Mouse (Mus musculus) embryonic facial prominence, embryonic 11.5 days (tissue): ENCODE data around the gene Atxn2. TPM values are rescaled to one million over a fixed set of nuclear protein-coding genes. Genes with fewer than 3 reads are reported as not detected.
"Not testable (repeated sequence)": the region's sequence is repeated elsewhere in the genome, so short reads cannot be mapped to it uniquely, and the experiment has no call there.

ENCODE experiments used
- ATAC-seq: fragments of 200-750 bp; cut with Nextera tagmentation; replicated peaks from 2 replicates; pipeline ENCODE4 v1.8.0; 2017; ENCODE audit warnings: low read depth; ENCODE audit not compliant: insufficient number of reproducible peaks, low FRiP score, low TSS enrichment
- DNase-seq: peaks from one replicate; pipeline ENCODE4 v3.0.0-alpha.2; 2015; ENCODE audit warnings: low spot score
- H3K27ac ChIP-seq: fragments of 300-500 bp; sonication (generic); replicated peaks from 2 replicates; pipeline ENCODE4 v1.5.1; 2014; ENCODE audit warnings: mild to moderate bottlenecking, low read depth, low read length, control low read depth
- H3K27me3 ChIP-seq: fragments of 300-500 bp; sonication (generic); 2 replicates; pipeline ENCODE4 v1.6.1; 2014; ENCODE audit warnings: mild to moderate bottlenecking, low read length, moderate library complexity, mixed read lengths; ENCODE audit not compliant: control insufficient read depth, insufficient read depth
- H3K36me3 ChIP-seq: fragments of 300-500 bp; sonication (generic); replicated peaks from 2 replicates; pipeline ENCODE4 v1.6.1; 2014; ENCODE audit warnings: low read depth, mild to moderate bottlenecking, low read length, moderate library complexity, mixed read lengths; ENCODE audit not compliant: control insufficient read depth, insufficient read depth
- H3K4me1 ChIP-seq: fragments of 300-500 bp; sonication (generic); 2 replicates; pipeline ENCODE4 v1.6.1; 2014; ENCODE audit warnings: low read length, mixed read lengths; ENCODE audit not compliant: control insufficient read depth, insufficient read depth
- H3K4me2 ChIP-seq: fragments of 300-500 bp; sonication (generic); 2 replicates; pipeline ENCODE4 v1.6.1; 2014; ENCODE audit warnings: low read depth, mild to moderate bottlenecking, control low read depth, low read length, moderate library complexity
- H3K4me3 ChIP-seq: fragments of 300-500 bp; sonication (generic); 2 replicates; pipeline ENCODE4 v1.5.1; 2014; ENCODE audit warnings: low read depth, low read length, control low read depth
- H3K9ac ChIP-seq: fragments of 300-500 bp; sonication (generic); replicated peaks from 2 replicates; pipeline ENCODE4 v1.6.1; 2014; ENCODE audit warnings: mild to moderate bottlenecking, control low read depth, low read length
- H3K9me3 ChIP-seq: fragments of 300-500 bp; sonication (generic); replicated peaks from 2 replicates; pipeline ENCODE4 v1.6.1; 2016; ENCODE audit warnings: mild to moderate bottlenecking, low read length, inconsistent platforms, mixed read lengths; ENCODE audit not compliant: control insufficient read depth
- WGBS: fragments of 180-500 bp; shearing (Covaris S2); extraction: QIAGEN DNeasy Blood & Tissue Kit; methylation state at CpG from one replicate; pipeline ENCODE4 v1.1.7; 2014; 5-methylcytosine and 5-hydroxymethylcytosine counted together
- polyA plus RNA-seq: library from polyadenylated mRNA; unstranded; fragments of >200 nt; fragmentation: Nextera tagmentation; extraction: Ambion mirVana; gene quantifications from 2 replicates; pipeline ENCODE4 v1.2.1, GENCODE M21; 2014

Gene Atxn2
- polyA plus RNA-seq, 1 experiment from 2014 or later = 61.5 TPM

- Histone ChIP-seq H3K4me2 (peak overlapping the region; percentile 83), H3K27me3 (peaks cover 32% of the 10 kb centered on the region), H3K4me3 (peak overlapping the region; percentile 44), H3K4me1 (peaks cover 3% of the 10 kb centered on the region; the same call in 1 of the 2 replicates), H3K36me3 (no peaks in the 10 kb centered on the region), H3K27ac (no peak overlapping the region), H3K9me3 (no peaks in the 10 kb centered on the region), H3K9ac (peak overlapping the region; percentile 63)
- WGBS = under 1% methylated on average over 33 of the region's 33 CpGs
- DNase-seq (peak; percentile 82), ATAC-seq (no peak; the same call in 1 of the 2 replicates)
These were observed 131.6 kb downstream of the Atxn2 start for GRCm38 (mm10) chr5:121842665-121843118.

DNA sequence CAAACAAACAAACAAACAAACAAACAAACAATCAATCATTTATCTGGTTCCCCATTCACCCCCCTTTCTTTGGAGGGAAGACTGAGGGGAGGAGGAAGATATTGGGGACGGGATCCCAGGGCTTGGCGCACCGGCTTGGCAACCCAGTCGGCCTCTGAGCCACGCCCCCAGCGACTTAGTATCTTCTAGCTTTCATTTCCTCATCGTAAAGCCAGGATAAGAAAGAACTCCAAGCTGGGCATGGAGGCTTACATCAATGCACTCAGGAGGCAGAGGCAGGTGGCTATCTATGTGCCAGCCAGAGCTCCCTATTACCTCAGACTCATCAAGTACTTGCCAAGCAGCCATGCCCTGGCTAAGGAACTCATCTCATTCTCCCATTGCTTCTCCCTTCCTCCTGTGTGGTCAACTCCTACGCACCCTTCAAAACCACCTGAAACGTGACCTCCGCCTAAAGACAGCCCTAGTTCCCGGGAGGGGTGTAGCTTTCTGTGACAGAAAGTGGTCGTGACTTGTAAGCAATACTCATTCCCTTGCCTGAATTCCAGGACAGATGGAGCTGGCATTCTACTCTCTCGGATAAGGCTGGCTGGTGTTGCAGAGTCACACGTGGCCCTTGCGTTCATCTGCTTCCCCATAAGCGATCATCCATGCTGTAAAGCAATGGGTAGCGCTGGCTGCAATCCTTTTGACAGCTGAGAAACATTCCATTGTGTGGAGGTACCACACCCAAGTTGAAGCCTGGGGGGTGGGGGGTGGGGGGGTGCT lies 132.2 kb downstream of the Atxn2 start:
- ATAC-seq (no peak), DNase-seq (no peak)
- WGBS = 18% methylated on average over 17 of the region's 17 CpGs
- Histone ChIP-seq H3K9ac (peak overlapping the region; percentile 63; the same call in 1 of the 2 replicates), H3K4me1 (peaks cover 3% of the 10 kb centered on the region; the same call in 1 of the 2 replicates), H3K4me3 (no peak overlapping the region; the same call in 1 of the 2 replicates), H3K27ac (no peak overlapping the region), H3K4me2 (peak overlapping the region; percentile 83), H3K36me3 (no peaks in the 10 kb centered on the region), H3K9me3 (no peaks in the 10 kb centered on the region), H3K27me3 (peaks cover 28% of the 10 kb centered on the region)

- H3K36me3 ChIP-seq = no peaks in the 10 kb centered on the region
- no peak overlapping the region for H3K27ac ChIP-seq
- ATAC-seq (no peak), DNase-seq (no peak)
- peaks cover 5% of the 10 kb centered on the region for H3K4me1 ChIP-seq
- H3K4me3 ChIP-seq = no peak overlapping the region
- 25% methylated on average over 4 of the region's 4 CpGs for WGBS
- H3K9ac ChIP-seq = no peak overlapping the region
- H3K27me3 ChIP-seq = peaks cover 19% of the 10 kb centered on the region
- no peaks in the 10 kb centered on the region for H3K9me3 ChIP-seq
- H3K4me2 ChIP-seq = no peak overlapping the region
These were observed 134.2 kb downstream of the Atxn2 start for GRCm38 (mm10) chr5:121845361-121845760.

GRCm38 (mm10) chr5:121846322-121846721 lies 135.2 kb downstream of the Atxn2 start:
- Histone ChIP-seq H3K27ac (no peak overlapping the region), H3K9ac (no peak overlapping the region), H3K36me3 (peaks cover 3% of the 10 kb centered on the region), H3K27me3 (peaks cover 19% of the 10 kb centered on the region), H3K4me2 (no peak overlapping the region), H3K4me3 (no peak overlapping the region), H3K4me1 (peaks cover 6% of the 10 kb centered on the region), H3K9me3 (no peaks in the 10 kb centered on the region)
- 78% methylated on average over 11 of the region's 11 CpGs for WGBS
- ATAC-seq (no peak), DNase-seq (no peak)

- H3K27me3 ChIP-seq = peaks cover 19% of the 10 kb centered on the region
- H3K27ac ChIP-seq, H3K36me3 ChIP-seq, ATAC-seq, DNase-seq, H3K4me3 ChIP-seq, H3K9ac ChIP-seq, H3K9me3 ChIP-seq, H3K4me2 ChIP-seq, H3K4me1 ChIP-seq: not testable (repeated sequence)
- WGBS = 80% methylated on average over 3 of the region's 3 CpGs
These were observed 136.1 kb downstream of the Atxn2 start for GRCm38 (mm10) chr5:121847269-121847668.

- WGBS = 0% methylated on average over 17 of the region's 17 CpGs
- ATAC-seq = peak; percentile 37; the same call in 1 of the 2 replicates
- peak overlapping the region; percentile 71 for H3K4me2 ChIP-seq
These were observed 136.9 kb downstream of the Atxn2 start for GRCm38 (mm10) chr5:121848035-121848519.

DNA sequence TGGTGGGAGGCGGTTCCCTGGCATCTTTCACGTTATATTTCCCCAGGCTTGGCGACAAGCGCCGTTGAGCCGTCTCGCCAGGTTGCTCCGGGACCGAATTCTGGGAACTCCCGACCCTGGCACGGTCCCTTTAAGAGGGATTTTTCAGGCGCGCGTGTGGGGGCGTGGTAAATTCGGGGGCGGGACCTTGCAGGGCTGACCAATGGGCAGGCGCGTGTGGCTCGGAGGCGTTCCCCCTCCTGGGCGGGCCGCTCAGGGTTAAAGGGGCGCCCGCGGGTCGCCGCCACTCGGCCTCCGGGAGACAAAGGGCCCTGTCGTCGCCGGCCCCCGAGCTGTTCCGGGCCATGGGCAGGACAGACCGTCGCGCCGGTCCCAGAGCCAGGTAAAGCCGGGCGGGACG lies 137.6 kb downstream of the Atxn2 start, which contains the start of gene Pheta1:
Pheta1 (plus strand) TSS at position 242 of the 400 bp plus-strand sequence.
- H3K4me3 ChIP-seq = peak within 1 kb of the TSS; percentile 90
- H3K4me1 ChIP-seq = peaks cover 6% of the 10 kb centered on the region; the same call in 1 of the 2 replicates
- H3K9ac ChIP-seq = peak within 1 kb of the TSS; percentile 86
- peak; percentile 86 for ATAC-seq
- WGBS = 0% methylated on average over 41 of the region's 42 CpGs
- H3K36me3 ChIP-seq = peaks cover 13% of the 10 kb centered on the region
- DNase-seq = peak; percentile 95
- H3K9me3 ChIP-seq = no peaks in the 10 kb centered on the region
- H3K27ac ChIP-seq = peak within 1 kb of the TSS; percentile 62; the same call in 1 of the 2 replicates
- peak within 1 kb of the TSS; percentile 71 for H3K4me2 ChIP-seq
- peaks cover 8% of the 10 kb centered on the region for H3K27me3 ChIP-seq

More at GRCm38 (mm10) chr5:121848035-121848519, 136.9 kb downstream of the Atxn2 start:
- Histone ChIP-seq H3K4me3 (peak overlapping the region; percentile 90), H3K9ac (peak overlapping the region; percentile 86), H3K27me3 (peaks cover 15% of the 10 kb centered on the region), H3K9me3 (no peaks in the 10 kb centered on the region), H3K36me3 (peaks cover 8% of the 10 kb centered on the region), H3K4me1 (peaks cover 6% of the 10 kb centered on the region), H3K27ac (peak overlapping the region; percentile 62; the same call in 1 of the 2 replicates)
- peak; percentile 70 for DNase-seq
